Mouse (Mus musculus) hindbrain, embryonic 11.5 days (tissue): ENCODE data around the gene Pzp. TPM values are rescaled to one million over a fixed set of nuclear protein-coding genes. Genes with fewer than 3 reads are reported as not detected.

Experiments
- ATAC-seq: fragments of 200-750 bp; cut with Nextera tagmentation; 2 replicates; pipeline ENCODE4 v1.8.0; 2017; ENCODE audit warnings: mild to moderate bottlenecking, moderate TSS enrichment, moderate library complexity; ENCODE audit not compliant: low FRiP score
- DNase-seq: peaks from one replicate; pipeline ENCODE4 v3.0.0-alpha.2; 2015; ENCODE audit warnings: low spot score
- H3K27ac ChIP-seq: fragments of 300-500 bp; sonication (generic); 2 replicates; pipeline ENCODE4 v1.5.1; 2014; ENCODE audit warnings: mild to moderate bottlenecking, low read depth, low read length
- H3K27me3 ChIP-seq: fragments of 300-500 bp; sonication (generic); 2 replicates; pipeline ENCODE4 v1.6.1; 2014; ENCODE audit warnings: mild to moderate bottlenecking, low read length, moderate library complexity, mixed read lengths; ENCODE audit not compliant: control insufficient read depth, insufficient read depth
- H3K36me3 ChIP-seq: fragments of 300-500 bp; sonication (generic); 2 replicates; pipeline ENCODE4 v1.6.1; 2014; ENCODE audit warnings: mild to moderate bottlenecking, low read length, moderate library complexity, mixed read lengths; ENCODE audit not compliant: control insufficient read depth, insufficient read depth
- H3K4me1 ChIP-seq: fragments of 300-500 bp; sonication (generic); replicated peaks from 2 replicates; pipeline ENCODE4 v1.6.1; 2014; ENCODE audit warnings: low read length, mixed read lengths; ENCODE audit not compliant: control insufficient read depth, insufficient read depth
- H3K4me2 ChIP-seq: fragments of 300-500 bp; sonication (generic); replicated peaks from 2 replicates; pipeline ENCODE4 v1.6.1; 2014; ENCODE audit warnings: mild to moderate bottlenecking, low read depth, low read length
- H3K4me3 ChIP-seq: fragments of 300-500 bp; sonication (generic); 2 replicates; pipeline ENCODE4 v1.5.1; 2014; ENCODE audit warnings: low read depth, low read length
- H3K9ac ChIP-seq: fragments of 300-500 bp; sonication (generic); 2 replicates; pipeline ENCODE4 v1.6.1; 2014; ENCODE audit warnings: low read depth, low read length
- H3K9me3 ChIP-seq: fragments of 300-500 bp; sonication (generic); 2 replicates; pipeline ENCODE4 v1.6.1; 2016; ENCODE audit warnings: low read length; ENCODE audit not compliant: control insufficient read depth
- WGBS: fragments of 180-500 bp; shearing (Covaris S2); extraction: QIAGEN DNeasy Blood & Tissue Kit; methylation state at CpG from one replicate; pipeline ENCODE4 v1.1.7; 2014; 5-methylcytosine and 5-hydroxymethylcytosine counted together
- polyA plus RNA-seq: library from polyadenylated mRNA; unstranded; fragments of >200 nt; fragmentation: Nextera tagmentation; extraction: Ambion mirVana; gene quantifications from 2 replicates; pipeline ENCODE4 v1.2.1, GENCODE M21; 2014

The Pzp gene
- polyA plus RNA-seq, 1 experiment from 2014 or later = not detected

DNA sequence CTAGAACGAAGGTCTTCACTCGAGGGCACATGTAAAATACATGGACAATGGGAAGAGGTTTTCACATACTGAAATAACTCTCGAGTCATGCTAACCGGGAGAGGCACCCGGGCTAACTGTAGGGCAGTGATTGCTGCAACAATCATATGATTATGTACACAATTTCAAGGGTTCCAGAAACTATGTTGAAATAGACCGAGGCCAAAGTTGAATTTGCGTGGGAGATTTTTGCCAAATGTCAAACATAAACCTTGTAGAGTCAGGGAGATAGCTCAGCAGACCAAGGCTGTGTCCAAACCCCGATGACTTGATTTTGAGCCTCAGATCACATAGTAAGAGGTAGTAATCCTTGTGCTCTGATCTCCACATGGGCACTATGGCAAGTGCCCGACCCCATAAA is 6.2 kb upstream of the Pzp start:
- Histone ChIP-seq H3K36me3 (no peaks in the 10 kb centered on the region), H3K9ac (no peak overlapping the region), H3K9me3 (no peaks in the 10 kb centered on the region), H3K4me3 (no peak overlapping the region), H3K4me2 (no peak overlapping the region), H3K4me1 (no peaks in the 10 kb centered on the region), H3K27ac (no peak overlapping the region), H3K27me3 (no peaks in the 10 kb centered on the region)
- ATAC-seq = no peak
- DNase-seq = no peak
- 96% methylated on average over 9 of the region's 9 CpGs for WGBS

DNA sequence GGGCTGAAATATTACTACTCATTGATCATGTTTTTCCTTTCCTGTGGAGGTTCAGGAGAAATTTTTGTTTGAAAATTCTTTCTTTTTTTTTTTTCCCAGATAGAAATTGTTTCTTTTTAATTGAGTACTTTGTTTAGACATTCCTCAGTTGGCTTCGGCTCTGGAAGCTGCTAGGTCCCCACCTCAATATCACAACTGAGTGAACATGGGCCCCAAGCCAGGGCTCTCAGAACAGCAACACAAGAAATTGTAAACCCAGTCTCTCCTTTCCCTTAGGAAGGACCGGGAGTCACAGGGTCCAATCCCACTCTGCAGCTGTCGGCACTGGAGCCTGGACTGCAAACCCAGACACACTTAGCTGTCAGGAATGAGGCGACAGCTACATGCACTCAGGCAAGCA is 2.0 kb upstream of the Pzp start:
- H3K4me1 ChIP-seq = no peaks in the 10 kb centered on the region
- no peak overlapping the region for H3K4me3 ChIP-seq
- H3K36me3 ChIP-seq = no peaks in the 10 kb centered on the region
- WGBS = 75% methylated on average over 4 of the region's 4 CpGs
- H3K9me3 ChIP-seq = no peaks in the 10 kb centered on the region; the same call in 1 of the 2 replicates
- H3K27ac ChIP-seq = no peak overlapping the region
- ATAC-seq (no peak), DNase-seq (no peak)
- no peaks in the 10 kb centered on the region for H3K27me3 ChIP-seq
- no peak overlapping the region for H3K4me2 ChIP-seq
- no peak overlapping the region for H3K9ac ChIP-seq

DNA sequence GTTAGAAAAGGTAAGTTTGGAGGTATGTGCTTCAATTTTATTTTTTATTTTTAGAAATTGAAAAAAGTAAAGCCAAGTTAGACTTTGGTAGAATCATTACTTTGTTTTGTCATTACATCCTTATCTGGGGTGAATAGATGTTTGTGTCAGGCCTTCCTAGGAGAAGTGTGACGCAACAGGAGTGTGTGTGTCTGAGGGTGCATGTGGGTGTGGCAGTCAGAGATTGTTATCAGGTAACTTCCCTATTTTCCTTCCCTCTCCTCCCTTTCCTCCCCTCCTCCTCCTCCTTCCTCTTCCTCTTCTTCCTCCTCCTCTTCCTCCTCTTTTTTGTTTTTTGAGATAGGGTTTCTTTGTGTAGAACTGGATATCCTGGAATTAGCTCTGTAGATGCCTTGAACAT is 590 bp upstream of the Pzp start:
- Histone ChIP-seq H3K4me1 (no peaks in the 10 kb centered on the region), H3K27me3 (no peaks in the 10 kb centered on the region), H3K27ac (no peak overlapping the region), H3K9me3 (no peaks in the 10 kb centered on the region; the same call in 1 of the 2 replicates), H3K9ac (no peak overlapping the region), H3K4me3 (no peak overlapping the region), H3K4me2 (no peak overlapping the region), H3K36me3 (no peaks in the 10 kb centered on the region)
- ATAC-seq (no peak), DNase-seq (no peak)
- WGBS = 81% methylated on average over 1 of the region's 1 CpGs

- no peak overlapping the region for H3K27ac ChIP-seq
- H3K27me3 ChIP-seq = no peaks in the 10 kb centered on the region
- H3K9me3 ChIP-seq = no peaks in the 10 kb centered on the region; the same call in 1 of the 2 replicates
- 90% methylated on average over 4 of the region's 4 CpGs for WGBS
- H3K4me2 ChIP-seq = no peak overlapping the region
- no peaks in the 10 kb centered on the region for H3K4me1 ChIP-seq
- no peak for ATAC-seq
- no peak overlapping the region for H3K9ac ChIP-seq
- H3K4me3 ChIP-seq = no peak overlapping the region
- DNase-seq = no peak
- H3K36me3 ChIP-seq = no peaks in the 10 kb centered on the region
Measured at GRCm38 (mm10) chr6:128525801-128526200, 719 bp downstream of the Pzp start.

DNA sequence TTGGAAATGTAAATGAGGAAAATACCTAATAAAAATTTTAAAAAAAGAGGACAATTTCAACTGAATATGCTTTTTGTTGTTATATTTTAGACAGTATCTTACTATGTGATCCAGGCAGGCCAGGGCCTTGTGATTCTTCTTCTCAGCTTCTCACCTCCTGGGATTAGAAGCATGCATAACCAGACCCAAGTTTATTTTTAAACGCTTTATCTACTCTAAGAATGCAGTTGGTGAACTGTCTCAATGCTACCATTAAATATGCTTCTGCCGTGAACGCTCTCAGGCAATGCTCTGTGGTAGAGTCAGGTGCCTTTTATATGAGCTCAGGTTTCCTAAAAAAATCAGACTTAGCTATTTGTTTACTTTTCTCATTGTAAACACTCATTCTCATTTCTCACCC is 3.2 kb downstream of the Pzp start:
- Histone ChIP-seq H3K9me3 (no peaks in the 10 kb centered on the region; the same call in 1 of the 2 replicates), H3K4me2 (no peak overlapping the region), H3K9ac (no peak overlapping the region), H3K4me1 (no peaks in the 10 kb centered on the region), H3K4me3 (no peak overlapping the region), H3K36me3 (no peaks in the 10 kb centered on the region), H3K27ac (no peak overlapping the region), H3K27me3 (no peaks in the 10 kb centered on the region)
- 93% methylated on average over 3 of the region's 3 CpGs for WGBS
- ATAC-seq (no peak), DNase-seq (no peak)

DNA sequence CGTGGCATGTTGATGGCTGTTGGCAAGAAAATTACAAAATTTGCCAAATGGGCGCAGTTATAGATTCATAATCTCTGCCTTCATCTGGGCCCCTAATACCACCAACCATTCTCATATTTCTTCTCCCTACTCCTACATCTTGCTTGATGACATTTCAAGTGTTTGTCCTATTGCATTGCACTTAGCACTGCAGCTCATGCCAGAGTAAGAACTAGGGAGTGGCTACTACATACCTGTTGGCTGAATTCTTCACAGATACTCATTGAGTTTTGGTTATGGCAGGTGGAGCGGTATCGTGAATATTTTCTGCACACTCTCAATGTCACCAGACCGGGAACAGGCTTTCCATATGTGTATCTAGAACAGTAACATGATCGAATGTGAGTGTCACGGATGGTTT is 7.4 kb downstream of the Pzp start:
- Histone ChIP-seq H3K4me3 (no peak overlapping the region), H3K4me1 (no peaks in the 10 kb centered on the region), H3K9me3 (no peaks in the 10 kb centered on the region), H3K4me2 (no peak overlapping the region), H3K27ac (no peak overlapping the region), H3K36me3 (no peaks in the 10 kb centered on the region), H3K27me3 (no peaks in the 10 kb centered on the region), H3K9ac (no peak overlapping the region)
- DNase-seq (no peak), ATAC-seq (no peak)
- 93% methylated on average over 7 of the region's 7 CpGs for WGBS

DNA sequence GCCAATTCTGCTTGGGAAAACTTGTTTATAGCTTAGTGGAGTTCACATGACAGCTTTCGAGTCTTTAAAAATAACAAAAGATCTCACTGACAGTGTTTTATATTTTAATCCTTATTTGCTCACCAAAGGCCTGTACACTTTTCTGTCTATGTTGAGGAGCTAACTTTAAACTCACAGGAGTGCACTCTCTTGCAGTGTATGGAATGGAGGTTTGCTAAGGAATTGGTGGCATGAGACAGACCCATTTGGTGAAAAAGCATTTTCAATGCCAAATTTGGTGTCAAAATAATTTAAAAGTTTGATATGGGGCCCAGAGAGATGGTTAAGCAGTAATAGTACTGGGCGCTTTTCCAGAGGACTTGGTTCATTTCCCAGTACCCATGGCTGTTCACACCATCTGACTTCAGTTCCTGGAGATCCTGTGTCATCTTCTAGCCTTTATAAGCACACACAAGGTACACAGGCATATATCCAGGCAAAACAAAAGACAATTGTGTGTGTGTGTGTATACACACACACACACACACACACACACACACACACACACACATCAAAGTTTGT is 20.8 kb downstream of the Pzp start:
- no peak overlapping the region for H3K4me3 ChIP-seq
- no peak overlapping the region for H3K4me2 ChIP-seq
- no peak overlapping the region for H3K27ac ChIP-seq
- 92% methylated on average over 2 of the region's 2 CpGs for WGBS
- no peak overlapping the region for H3K9ac ChIP-seq
- H3K9me3 ChIP-seq = no peaks in the 10 kb centered on the region
- ATAC-seq (no peak), DNase-seq (no peak)
- no peaks in the 10 kb centered on the region for H3K4me1 ChIP-seq
- no peaks in the 10 kb centered on the region for H3K36me3 ChIP-seq
- no peaks in the 10 kb centered on the region for H3K27me3 ChIP-seq

GRCm38 (mm10) chr6:128504743-128505142 is 21.8 kb downstream of the Pzp start:
- WGBS = 75% methylated on average over 5 of the region's 5 CpGs
- H3K9me3 ChIP-seq = no peaks in the 10 kb centered on the region
- ATAC-seq (no peak), DNase-seq (no peak)
- no peak overlapping the region for H3K9ac ChIP-seq
- no peak overlapping the region for H3K27ac ChIP-seq
- H3K4me2 ChIP-seq = no peak overlapping the region
- H3K27me3 ChIP-seq = no peaks in the 10 kb centered on the region
- H3K36me3 ChIP-seq = no peaks in the 10 kb centered on the region
- no peak overlapping the region for H3K4me3 ChIP-seq
- H3K4me1 ChIP-seq = no peaks in the 10 kb centered on the region

- no peak for DNase-seq
- ATAC-seq = no peak
- Histone ChIP-seq H3K4me3 (no peak overlapping the region), H3K27me3 (no peaks in the 10 kb centered on the region), H3K36me3 (no peaks in the 10 kb centered on the region), H3K4me1 (no peaks in the 10 kb centered on the region), H3K9ac (no peak overlapping the region), H3K4me2 (no peak overlapping the region), H3K27ac (no peak overlapping the region), H3K9me3 (no peaks in the 10 kb centered on the region)
- WGBS = 70% methylated on average over 1 of the region's 1 CpGs
Measured at GRCm38 (mm10) chr6:128495346-128495745, 31.2 kb downstream of the Pzp start.
